Mouse (Mus musculus) intestine, embryonic 14.5 days (tissue): ENCODE measurements around the gene Flvcr1. TPM values are rescaled to one million over a fixed set of nuclear protein-coding genes. Genes with fewer than 3 reads are reported as not detected.

Source experiments
- ATAC-seq: fragments of 200-750 bp; cut with Nextera tagmentation; replicated peaks from 2 replicates; pipeline ENCODE4 v1.8.0; 2017; ENCODE audit warnings: low read depth, moderate number of reproducible peaks, moderate TSS enrichment, moderate library complexity; ENCODE audit not compliant: low FRiP score, low TSS enrichment
- DNase-seq: peaks from one replicate; pipeline ENCODE4 v3.0.0-alpha.2; 2018; ENCODE audit warnings: low spot score
- H3K27ac ChIP-seq: fragments of 300-500 bp; sonication (generic); 2 replicates; pipeline ENCODE4 v1.5.1; 2014; ENCODE audit warnings: low read depth, mild to moderate bottlenecking, control low read depth
- H3K27me3 ChIP-seq: fragments of 300-500 bp; sonication (generic); replicated peaks from 2 replicates; pipeline ENCODE4 v1.6.1; 2014; ENCODE audit warnings: low read length, control low read depth; ENCODE audit not compliant: control insufficient read depth, insufficient read depth
- H3K36me3 ChIP-seq: fragments of 300-500 bp; sonication (generic); 2 replicates; pipeline ENCODE4 v1.6.1; 2014; ENCODE audit warnings: low read length, control low read depth; ENCODE audit not compliant: control insufficient read depth, insufficient read depth
- H3K4me1 ChIP-seq: fragments of 300-500 bp; sonication (generic); replicated peaks from 2 replicates; pipeline ENCODE4 v1.6.1; 2014; ENCODE audit warnings: low read length, control low read depth, mixed read lengths; ENCODE audit not compliant: control insufficient read depth, insufficient read depth
- H3K4me2 ChIP-seq: fragments of 300-500 bp; sonication (generic); 2 replicates; pipeline ENCODE4 v1.6.1; 2014; ENCODE audit warnings: low read length
- H3K4me3 ChIP-seq: fragments of 300-500 bp; sonication (generic); 2 replicates; pipeline ENCODE4 v1.5.1; 2014; ENCODE audit warnings: low read depth, low read length, control low read depth, mixed read lengths
- H3K9ac ChIP-seq: fragments of 300-500 bp; sonication (generic); 2 replicates; pipeline ENCODE4 v1.6.1; 2014; ENCODE audit warnings: mild to moderate bottlenecking, low read length
- H3K9me3 ChIP-seq: fragments of 300-500 bp; sonication (generic); 2 replicates; pipeline ENCODE4 v1.6.1; 2016; ENCODE audit warnings: low read length, control low read depth; ENCODE audit not compliant: control insufficient read depth
- WGBS: fragments of 180-500 bp; shearing (Covaris S2); extraction: QIAGEN DNeasy Blood & Tissue Kit; methylation state at CpG from one replicate; pipeline ENCODE4 v1.1.7; 2014; 5-methylcytosine and 5-hydroxymethylcytosine counted together
- polyA plus RNA-seq: library from polyadenylated mRNA; unstranded; fragments of >200 nt; fragmentation: Nextera tagmentation; extraction: Ambion mirVana; gene quantifications from 2 replicates; pipeline ENCODE4 v1.2.1, GENCODE M21; 2014

The Flvcr1 gene
- polyA plus RNA-seq, 1 experiment from 2014 or later = 9.5 TPM

- no peak for ATAC-seq
- no peaks in the 10 kb centered on the region for H3K27me3 ChIP-seq
Observed at GRCm38 (mm10) chr1:191053555-191053954, 27.6 kb upstream of the Flvcr1 start.

GRCm38 (mm10) chr1:191046231-191046824 lies 20.4 kb upstream of the Flvcr1 start:
- Histone ChIP-seq H3K9ac (no peak overlapping the region), H3K4me2 (no peak overlapping the region), H3K4me3 (no peak overlapping the region), H3K27me3 (no peaks in the 10 kb centered on the region), H3K27ac (no peak overlapping the region), H3K9me3 (no peaks in the 10 kb centered on the region), H3K4me1 (no peaks in the 10 kb centered on the region), H3K36me3 (no peaks in the 10 kb centered on the region)
- 71% methylated on average over 7 of the region's 7 CpGs for WGBS
- DNase-seq (no peak), ATAC-seq (no peak)

More at GRCm38 (mm10) chr1:191053555-191053954, 27.6 kb upstream of the Flvcr1 start:
- WGBS = 76% methylated on average over 3 of the region's 3 CpGs
- Histone ChIP-seq H3K4me3 (no peak overlapping the region), H3K4me2 (no peak overlapping the region), H3K36me3 (no peaks in the 10 kb centered on the region), H3K9me3 (no peaks in the 10 kb centered on the region), H3K4me1 (no peaks in the 10 kb centered on the region), H3K27ac (no peak overlapping the region), H3K9ac (no peak overlapping the region)
- no peak for DNase-seq

GRCm38 (mm10) chr1:191045264-191045663 lies 19.3 kb upstream of the Flvcr1 start:
- no peaks in the 10 kb centered on the region for H3K4me1 ChIP-seq
- no peaks in the 10 kb centered on the region for H3K36me3 ChIP-seq

DNA sequence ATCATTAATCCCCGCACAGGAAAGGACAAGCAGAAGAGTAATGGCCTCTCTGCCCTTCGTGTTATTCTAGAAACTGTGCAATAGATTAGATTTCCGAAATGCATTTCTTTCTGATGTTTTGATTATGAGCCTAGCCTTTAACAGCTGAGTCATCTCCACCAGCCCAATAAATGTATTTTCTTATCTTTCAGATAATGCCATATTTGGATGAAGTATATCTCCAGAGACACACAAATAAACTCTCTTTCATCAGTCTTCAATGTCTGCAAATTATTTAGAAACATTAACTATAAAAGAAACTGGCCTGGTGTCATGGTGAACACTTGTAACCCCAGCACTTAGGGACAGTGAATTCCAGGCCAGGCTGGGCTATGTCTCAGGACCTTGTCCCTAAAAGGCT lies 16.7 kb upstream of the Flvcr1 start:
- H3K27me3 ChIP-seq = no peaks in the 10 kb centered on the region
- no peaks in the 10 kb centered on the region for H3K4me1 ChIP-seq
- 60% methylated on average over 3 of the region's 3 CpGs for WGBS
- no peaks in the 10 kb centered on the region for H3K36me3 ChIP-seq
- H3K9me3 ChIP-seq = no peaks in the 10 kb centered on the region
- ATAC-seq (no peak), DNase-seq (no peak)
- no peak overlapping the region for H3K9ac ChIP-seq
- no peak overlapping the region for H3K4me3 ChIP-seq
- no peak overlapping the region for H3K27ac ChIP-seq
- no peak overlapping the region for H3K4me2 ChIP-seq

More at GRCm38 (mm10) chr1:191045264-191045663, 19.3 kb upstream of the Flvcr1 start:
- no peaks in the 10 kb centered on the region for H3K27me3 ChIP-seq
- H3K4me3 ChIP-seq = no peak overlapping the region
- no peak for ATAC-seq
- no peak overlapping the region for H3K27ac ChIP-seq
- no peak overlapping the region for H3K4me2 ChIP-seq
- H3K9ac ChIP-seq = no peak overlapping the region
- no peak for DNase-seq
- no peaks in the 10 kb centered on the region for H3K9me3 ChIP-seq
- 91% methylated on average over 2 of the region's 2 CpGs for WGBS

GRCm38 (mm10) chr1:191042106-191042505 lies 16.1 kb upstream of the Flvcr1 start:
- ATAC-seq (no peak), DNase-seq (no peak)
- Histone ChIP-seq H3K36me3 (no peaks in the 10 kb centered on the region), H3K4me2 (no peak overlapping the region), H3K27ac (no peak overlapping the region), H3K9ac (no peak overlapping the region), H3K4me3 (no peak overlapping the region), H3K9me3 (no peaks in the 10 kb centered on the region), H3K27me3 (no peaks in the 10 kb centered on the region), H3K4me1 (no peaks in the 10 kb centered on the region)
- 87% methylated on average over 5 of the region's 5 CpGs for WGBS

DNA sequence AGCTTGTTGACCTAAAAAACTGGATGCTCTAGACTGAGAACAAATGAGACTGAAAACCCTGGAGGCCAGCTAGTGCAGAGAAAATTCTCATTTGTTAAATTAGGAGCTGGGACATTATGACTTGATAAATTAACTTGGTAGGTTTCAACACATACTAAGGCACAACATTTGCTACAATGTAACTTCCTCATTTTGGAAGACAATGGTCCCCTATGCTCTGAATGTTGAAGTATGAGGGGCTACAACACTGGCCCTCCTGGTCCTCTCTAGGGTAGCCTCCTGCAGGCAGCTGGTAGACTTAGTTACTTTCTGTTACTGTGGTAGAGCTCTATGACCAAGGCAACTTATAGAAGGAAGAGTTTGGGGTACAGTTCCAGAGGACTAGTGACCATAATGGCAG lies 15.4 kb upstream of the Flvcr1 start:
- no peak overlapping the region for H3K4me3 ChIP-seq
- H3K27me3 ChIP-seq = no peaks in the 10 kb centered on the region
- no peak overlapping the region for H3K9ac ChIP-seq
- no peaks in the 10 kb centered on the region for H3K4me1 ChIP-seq
- no peaks in the 10 kb centered on the region for H3K9me3 ChIP-seq
- H3K36me3 ChIP-seq = no peaks in the 10 kb centered on the region
- no peak overlapping the region for H3K27ac ChIP-seq
- DNase-seq = no peak
- no peak overlapping the region for H3K4me2 ChIP-seq
- ATAC-seq = no peak

DNA sequence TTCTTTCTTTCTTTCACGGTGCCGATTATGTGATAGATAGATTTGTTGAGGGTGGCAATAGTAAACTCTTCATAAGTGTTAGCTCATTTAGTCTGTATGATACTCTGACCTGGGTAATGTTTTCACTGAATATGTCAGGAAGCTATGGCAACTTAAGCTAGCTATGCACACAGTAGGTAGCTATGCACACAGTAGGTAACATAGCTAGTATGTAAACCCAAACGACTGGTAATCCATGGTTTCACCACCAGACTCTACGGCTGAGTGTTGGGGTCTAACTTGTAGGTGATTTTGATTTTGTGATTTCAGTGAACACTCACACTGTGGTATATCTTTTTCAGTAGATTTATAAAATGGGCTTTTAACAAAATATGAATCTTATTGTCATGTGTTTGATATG lies 12.0 kb upstream of the Flvcr1 start:
- Histone ChIP-seq H3K4me2 (no peak overlapping the region), H3K9ac (no peak overlapping the region), H3K4me1 (no peaks in the 10 kb centered on the region), H3K4me3 (no peak overlapping the region), H3K27me3 (no peaks in the 10 kb centered on the region), H3K9me3 (no peaks in the 10 kb centered on the region), H3K27ac (no peak overlapping the region), H3K36me3 (no peaks in the 10 kb centered on the region)
- no peak for ATAC-seq
- WGBS = 89% methylated on average over 4 of the region's 4 CpGs
- DNase-seq = no peak

DNA sequence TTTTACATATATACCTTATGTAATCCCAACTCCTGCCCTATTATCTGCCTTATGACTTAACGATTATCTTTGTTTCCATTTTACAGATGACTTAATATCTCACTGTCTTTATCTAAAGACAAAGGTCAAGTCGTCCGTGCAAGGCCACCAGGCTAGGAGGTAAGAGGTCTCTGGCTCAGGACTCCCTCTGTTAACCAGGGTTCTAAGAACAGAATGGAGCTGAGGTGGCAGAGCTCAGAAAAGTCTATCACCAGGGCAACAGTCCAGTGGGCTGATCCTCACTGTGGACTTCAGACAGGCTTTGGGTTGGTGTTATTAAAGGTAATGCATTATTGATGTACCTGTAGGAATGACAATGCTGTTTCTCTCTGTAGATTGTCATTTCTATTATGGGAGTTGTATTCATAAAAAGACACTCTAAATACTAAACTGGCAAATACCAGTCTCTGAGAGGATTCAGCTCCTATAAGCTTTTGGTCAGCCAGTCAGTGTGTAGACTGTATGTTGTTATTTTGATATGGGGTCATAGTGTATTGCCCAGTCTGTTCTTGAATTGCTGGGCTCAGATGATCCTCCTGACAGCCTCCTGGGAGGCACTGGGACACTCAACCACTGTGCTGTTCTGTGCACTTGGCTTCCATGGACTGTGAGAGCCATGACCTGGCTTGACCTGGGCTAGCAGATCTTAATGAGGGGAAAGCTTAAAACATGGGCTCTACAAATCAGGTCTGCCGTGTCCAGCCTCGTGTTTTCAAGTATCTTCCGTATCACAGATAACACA lies 10.8 kb upstream of the Flvcr1 start, which contains the start of gene Spata45:
Gene Spata45, plus strand, starts transcription at position 86 of the 781 bp plus-strand sequence.
- no peaks in the 10 kb centered on the region for H3K36me3 ChIP-seq
- no peak within 1 kb of the TSS for H3K27ac ChIP-seq
- ATAC-seq (no peak), DNase-seq (no peak)
- no peak within 1 kb of the TSS for H3K9ac ChIP-seq
- no peak within 1 kb of the TSS for H3K4me3 ChIP-seq
- H3K9me3 ChIP-seq = no peaks in the 10 kb centered on the region
- 70% methylated on average over 6 of the region's 6 CpGs for WGBS
- no peaks in the 10 kb centered on the region for H3K27me3 ChIP-seq
- no peak within 1 kb of the TSS for H3K4me2 ChIP-seq
- no peaks in the 10 kb centered on the region for H3K4me1 ChIP-seq

GRCm38 (mm10) chr1:191035649-191036048 lies 9.7 kb upstream of the Flvcr1 start:
- no peaks in the 10 kb centered on the region for H3K36me3 ChIP-seq
- H3K9ac ChIP-seq = no peak overlapping the region
- H3K27ac ChIP-seq = no peak overlapping the region
- no peak overlapping the region for H3K4me3 ChIP-seq
- no peaks in the 10 kb centered on the region for H3K9me3 ChIP-seq
- no peaks in the 10 kb centered on the region for H3K4me1 ChIP-seq
- H3K27me3 ChIP-seq = no peaks in the 10 kb centered on the region
- DNase-seq = no peak
- no peak for ATAC-seq
- H3K4me2 ChIP-seq = no peak overlapping the region
- 40% methylated on average over 4 of the region's 4 CpGs for WGBS
